Mouse (Mus musculus): ENCODE measurements around the gene Kifc1.

DNA sequence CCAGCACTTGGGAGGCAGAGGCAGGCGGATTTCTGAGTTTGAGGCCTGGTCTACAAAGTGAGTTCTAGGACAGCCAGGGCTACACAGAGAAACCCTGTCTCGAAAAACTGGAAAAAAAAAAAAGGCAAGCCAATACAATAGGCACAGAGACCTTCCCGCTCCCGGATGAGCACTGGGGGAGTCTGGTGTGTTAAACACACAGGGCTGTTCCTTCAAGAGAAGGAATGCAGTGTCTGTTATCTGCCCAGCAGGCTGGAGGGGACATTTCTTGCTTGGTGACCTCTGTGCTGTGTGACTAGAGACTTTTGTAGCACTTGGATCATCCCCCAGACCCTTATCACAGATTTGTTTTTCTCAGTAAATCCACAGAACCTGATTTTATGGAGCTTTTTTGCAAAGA, 11.2 kb upstream of the Kifc1 start:
- TF ChIP-seq CTCF (conservative IDR thresholded peaks at IDR 0.05; ENCODE audit: low read length) (no peak), NANOG (IDR thresholded peaks at IDR 0.05; ENCODE audit: borderline replicate concordance, low read length) (no peak), POU5F1 (IDR thresholded peaks at IDR 0.05; ENCODE audit: borderline replicate concordance, low read length) (no peak)

Data from E14TG2a.4 (cell line).